Mouse (Mus musculus): Measurements from ENCODE around the gene Prl7a1.

Prl7a1 gene

GRCm38 (mm10) chr13:27642393-27642792 is at the start of gene Prl7a1:
TSS of gene Prl7a1 (minus strand) at chr13:27642493.
- DNase-seq (ENCODE audit: low read depth, low spot score), result no peak
- Histone ChIP-seq H3K27me3 (ENCODE audit: control insufficient read depth, insufficient read depth, low read length, poor library complexity, severe bottlenecking) (no peaks in the 10 kb centered on the region), H3K36me3 (ENCODE audit: control insufficient read depth, insufficient read depth, low read length, poor library complexity, severe bottlenecking) (no peaks in the 10 kb centered on the region)

- no peak for DNase-seq (ENCODE audit: low read depth, low spot score)
- H3K27me3 ChIP-seq (ENCODE audit: control insufficient read depth, insufficient read depth, low read length, poor library complexity, severe bottlenecking), result no peaks in the 10 kb centered on the region
- no peaks in the 10 kb centered on the region for H3K36me3 ChIP-seq (ENCODE audit: control insufficient read depth, insufficient read depth, low read length, poor library complexity, severe bottlenecking)
These were observed 25.6 kb upstream of the Prl7a1 start, which contains the start of gene Prl7a2 for GRCm38 (mm10) chr13:27667936-27668335. TSS of gene Prl7a2 (minus strand) at chr13:27668036.

GRCm38 (mm10) chr13:27660747-27661146 is 18.5 kb upstream of the Prl7a1 start:
- no peaks in the 10 kb centered on the region for H3K36me3 ChIP-seq (ENCODE audit: control insufficient read depth, insufficient read depth, low read length, poor library complexity, severe bottlenecking)
- DNase-seq (ENCODE audit: low read depth, low spot score), result no peak
- no peaks in the 10 kb centered on the region for H3K27me3 ChIP-seq (ENCODE audit: control insufficient read depth, insufficient read depth, low read length, poor library complexity, severe bottlenecking)

GRCm38 (mm10) chr13:27610482-27610881 is 31.8 kb downstream of the Prl7a1 start, which contains the start of gene Prl7b1:
TSS of gene Prl7b1 (minus strand) at chr13:27610582.
- Histone ChIP-seq H3K36me3 (ENCODE audit: control insufficient read depth, insufficient read depth, low read length, poor library complexity, severe bottlenecking) (no peaks in the 10 kb centered on the region), H3K27me3 (ENCODE audit: control insufficient read depth, insufficient read depth, low read length, poor library complexity, severe bottlenecking) (no peaks in the 10 kb centered on the region)
- no peak for DNase-seq (ENCODE audit: low read depth, low spot score)
